8 mouse cellular contexts compared by ENCODE assay signal in genomic region chrX:85919034-85919433, GRCm38 (mm10). TPM values are rescaled to one million over a fixed set of nuclear protein-coding genes. Genes with fewer than 3 reads are reported as not detected.
A peak's percentile ranks its signal among the peaks of the same experiment; 100 is the strongest.
DNase-seq lines count a peak whose midpoint lies in the region; ATAC-seq lines count a peak whose summit lies in the region.

No protein-coding gene starts in this region.

- DNase-seq in adrenal gland, adult 2 months: peak; percentile 2
- no peak for DNase-seq in adrenal gland, postnatal 4 days (ENCODE audit: low spot score in 2 of 2)
- peak; percentile 8 to 28 for DNase-seq in left cerebral cortex, postnatal 14 days (ENCODE audit: low spot score in 2 of 2)
- DNase-seq in left cerebral cortex, adult 11 months (ENCODE audit: low spot score): no peak
- peak; percentile 1 for DNase-seq in adrenal gland, postnatal 25 days
- DNase-seq in lung, postnatal 25 days (ENCODE audit: low spot score): peak; percentile 48
- no peak for DNase-seq in ovary, postnatal 14 days (ENCODE audit: low spot score)

- intact Hi-C loops in left cerebral cortex, postnatal 14 days (cut with DNase I): loop anchor here (5.0 kb wide), 1 partner anchor 242 kb away; no protein-coding TSS in a partner anchor

- ATAC-seq in hematopoietic stem cell, adult 5-6 weeks (replicated peaks in 1 of 2; ENCODE audit: insufficient read depth in 1 of 2, low FRiP score in 2 of 2, low TSS enrichment in 1 of 2, low read depth in 1 of 2, poor library complexity in 2 of 2, severe bottlenecking in 2 of 2): peak; percentile 71; a peak in 3 of 4 replicates

RNA-seq across cellular contexts. Expression of gene 5430427O19Rik, which starts 48.9 kb away (rescaled TPM):
- under 1 TPM; 0.20 to 0.55 TPM for total RNA-seq in adrenal gland, adult 2 months (2021)
- polyA plus RNA-seq in adrenal gland, adult 2 months (2012; rRNA removed): 0.02 TPM in 1 of 2 replicates, not detected in the other
- under 1 TPM; 0.14 to 0.17 TPM for total RNA-seq in adrenal gland, postnatal 4 days (2021)
- total RNA-seq in left cerebral cortex, postnatal 14 days (2021): under 1 TPM in 1 of 2 experiments, not detected in 1; 0.09 TPM
- total RNA-seq in adrenal gland, postnatal 25 days (2021): 0.09 TPM in 1 of 2 replicates, not detected in the other
- 16.9 and 19.5 TPM in 2 replicates for total RNA-seq in hematopoietic stem cell, adult 5-6 weeks (2017)

Comparison
In these comparisons a context has a peak if more than half of its experiments do, and no peak if none do; other contexts are left out.
1. DNase-seq: peak in adrenal gland, adult 2 months (single experiment), left cerebral cortex, postnatal 14 days (2 of 2), adrenal gland, postnatal 25 days (single experiment) and lung, postnatal 25 days (single experiment); none in adrenal gland, postnatal 4 days (0 of 2), left cerebral cortex, adult 11 months (single experiment) and ovary, postnatal 14 days (single experiment).
2. RNA of gene 5430427O19Rik, which starts 48.9 kb away (total RNA-seq): 16.9 to 19.5 TPM in hematopoietic stem cell, adult 5-6 weeks; 0.20 to 0.55 TPM in adrenal gland, adult 2 months, 0.14 to 0.17 TPM in adrenal gland, postnatal 4 days, 0.09 TPM in adrenal gland, postnatal 25 days and 0.09 TPM in left cerebral cortex, postnatal 14 days; every median in the first group is over 10 times any median in the second.